Mouse (Mus musculus) adrenal gland, postnatal 10 days (tissue): ENCODE data around the gene Dmpk. TPM values are rescaled to one million over a fixed set of nuclear protein-coding genes. Genes with fewer than 3 reads are reported as not detected.
"Not testable (repeated sequence)": the region's sequence is repeated elsewhere in the genome, so short reads cannot be mapped to it uniquely, and the experiment has no call there.

Experiments used
- DNase-seq: peaks from one replicate; pipeline ENCODE4 v3.0.0; 2021; ENCODE audit warnings: mixed read lengths
- long read RNA-seq, 2 experiments: library from polyadenylated mRNA; stranded (forward); transcript quantifications; one replicate each; pipeline ENCODE4 v2.0.0; 2021
- total RNA-seq, 2 experiments: library from RNA; stranded (reverse); gene quantifications; 2 replicates each; pipeline ENCODE4 v1.2.3; 2021

The Dmpk gene
- 10 to 100 TPM; 51.8 to 93.9 TPM for total RNA-seq
- long read RNA-seq, experiment 1, transcript Dmpk-201 (15 exons, 2,761 nt), result major isoform, 12 of 53 reads
- long read RNA-seq, experiment 1, partial matches to known transcripts, result 8 of 53 reads
- long read RNA-seq, experiment 1, other reads (novel, unspliced or antisense), result 30 of 53 reads
- long read RNA-seq, experiment 2, transcript Dmpk-201 (15 exons, 2,761 nt), result major isoform, 10 of 32 reads
- long read RNA-seq, experiment 2, partial matches to known transcripts, result 3 of 32 reads
- long read RNA-seq, experiment 2, other reads (novel, unspliced or antisense), result 18 of 32 reads

DNA sequence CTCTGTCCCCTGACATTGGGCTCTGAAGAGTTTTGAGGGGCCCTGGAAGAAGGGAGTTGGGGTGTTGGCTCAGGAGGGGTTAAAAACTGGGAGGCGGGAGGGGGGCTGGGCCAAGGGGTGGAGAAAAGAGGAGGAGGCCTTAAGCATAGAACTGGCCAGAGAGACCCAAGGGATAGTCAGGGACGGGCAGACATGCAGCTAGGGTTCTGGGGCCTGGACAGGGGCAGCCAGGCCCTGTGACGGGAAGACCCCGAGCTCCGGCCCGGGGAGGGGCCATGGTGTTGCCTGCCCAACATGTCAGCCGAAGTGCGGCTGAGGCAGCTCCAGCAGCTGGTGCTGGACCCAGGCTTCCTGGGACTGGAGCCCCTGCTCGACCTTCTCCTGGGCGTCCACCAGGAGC lies at the start of gene Dmpk:
Gene Dmpk (plus strand): TSS at position 149 of the 400 bp plus-strand sequence.
- DNase-seq, result peak; percentile 77

DNA sequence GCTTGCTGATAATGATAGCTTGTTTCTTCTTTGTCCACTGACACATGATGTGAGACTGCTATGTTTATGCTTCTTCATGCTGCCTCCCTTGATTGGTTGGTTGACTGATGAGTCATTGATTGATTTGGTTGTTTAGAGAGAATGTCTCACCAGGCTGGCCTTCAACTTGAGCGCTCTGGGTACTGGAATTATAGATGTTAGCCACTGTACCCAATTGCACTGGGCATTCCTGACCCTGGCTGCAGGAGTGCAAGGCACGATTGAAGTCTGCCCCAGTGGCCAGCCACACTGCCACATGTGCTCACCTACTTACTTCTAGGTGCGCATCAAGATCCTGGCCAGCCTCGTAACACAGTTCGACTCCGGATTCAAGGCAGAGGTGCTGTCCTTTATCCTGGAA lies 39.0 kb upstream of the Dmpk start:
- DNase-seq, result no peak

DNA sequence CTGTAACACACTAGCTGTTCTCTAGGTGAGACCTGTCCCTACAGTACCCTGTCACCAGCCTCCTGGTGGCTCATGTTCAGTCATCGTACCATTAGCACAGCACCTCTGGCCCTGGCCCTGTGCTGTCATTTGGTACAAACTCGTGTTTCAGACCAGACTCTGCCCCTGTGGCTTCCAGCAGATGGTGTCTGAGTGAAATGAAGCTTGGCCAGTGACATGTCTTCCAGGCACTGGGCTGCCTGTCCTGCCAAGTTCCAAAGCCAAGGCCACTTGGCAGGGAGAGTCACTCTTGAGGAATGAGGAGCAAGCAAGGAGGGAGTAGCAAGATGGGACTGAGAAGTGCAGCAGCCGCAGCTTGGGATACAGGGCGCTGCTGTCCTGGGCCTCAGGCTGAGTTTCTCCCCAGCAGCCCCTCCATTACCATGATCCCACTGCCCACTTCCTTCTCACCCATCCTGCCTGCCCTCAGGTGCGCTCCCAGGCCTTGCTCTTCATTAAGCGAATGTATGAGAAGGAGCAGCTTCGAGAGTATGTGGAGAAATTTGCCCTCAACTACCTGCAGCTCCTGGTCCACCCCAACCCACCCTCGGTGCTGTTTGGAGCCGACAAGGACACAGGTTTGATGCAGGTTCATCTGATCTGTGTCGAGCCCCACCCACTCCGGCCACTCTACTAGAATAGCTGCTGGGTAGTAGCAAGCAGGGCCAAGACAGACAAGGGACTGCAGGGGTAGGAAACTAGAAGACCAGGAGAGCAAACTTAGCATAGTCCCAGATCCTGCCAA lies 37.2 kb upstream of the Dmpk start:
- DNase-seq, result peak; percentile 83

DNA sequence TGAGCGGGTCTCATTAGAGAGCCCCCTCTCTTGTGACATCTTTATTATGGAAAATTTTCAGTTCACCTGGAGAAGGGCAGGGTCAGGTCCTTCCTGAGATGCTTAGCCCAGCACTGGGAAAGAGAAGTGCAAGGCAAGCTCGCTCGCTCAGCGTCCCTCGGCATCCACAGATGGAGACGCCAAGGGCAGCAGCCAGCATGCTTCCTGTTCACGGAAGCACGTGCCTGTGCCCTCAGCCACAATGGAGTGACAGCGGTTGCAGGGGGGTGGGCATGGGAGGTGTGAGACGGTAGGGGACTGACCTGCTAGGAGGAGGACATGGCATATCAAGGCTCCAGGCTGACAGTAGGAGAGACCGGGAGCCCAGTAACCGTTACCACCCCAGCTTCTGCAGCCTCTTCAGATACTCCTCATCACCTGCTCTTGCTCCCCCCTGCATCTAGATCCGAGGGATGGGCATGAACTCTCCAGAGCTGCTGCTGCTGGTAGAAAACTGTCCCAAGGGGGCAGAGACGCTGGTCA lies 35.6 kb upstream of the Dmpk start:
- no peak for DNase-seq

DNA sequence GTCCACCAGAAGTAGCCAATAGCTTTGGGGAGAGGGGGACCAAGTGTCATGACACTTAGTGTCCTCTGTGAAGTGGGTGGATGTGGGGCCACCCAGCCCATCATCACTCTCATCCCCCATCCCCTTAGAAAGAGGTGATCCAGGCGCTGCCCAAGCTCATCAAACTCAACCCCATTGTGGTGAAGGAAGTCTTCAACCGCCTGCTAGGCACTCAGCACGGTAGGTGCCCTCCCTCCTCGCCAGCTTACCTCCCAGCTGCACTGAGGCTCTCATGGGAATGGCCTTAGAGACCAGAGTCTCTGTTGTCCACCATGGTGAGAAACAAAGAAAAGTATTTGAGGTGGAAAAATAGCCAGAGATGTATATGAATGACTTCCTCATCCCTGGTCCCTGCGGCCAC lies 34.4 kb upstream of the Dmpk start:
- DNase-seq, result no peak

DNA sequence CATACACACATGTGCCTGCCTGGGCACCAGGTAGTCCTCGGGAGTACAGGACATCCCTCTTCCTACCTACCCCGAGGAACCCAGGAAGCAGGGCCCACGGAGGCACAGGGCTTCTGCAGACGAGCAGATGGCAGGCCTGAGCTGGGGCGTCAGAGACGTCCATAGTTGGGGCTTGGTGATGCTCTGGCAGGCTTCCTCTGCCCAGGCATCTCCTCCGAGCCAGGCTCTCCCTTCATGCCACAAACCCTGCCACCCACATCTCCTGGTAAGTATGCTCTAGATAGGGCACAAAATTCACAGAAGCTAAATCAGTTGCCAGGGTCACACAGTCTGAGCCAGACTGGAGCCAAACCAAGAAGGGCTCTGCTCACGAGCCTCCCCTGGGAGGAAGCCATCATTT lies 33.5 kb upstream of the Dmpk start:
- no peak for DNase-seq

DNA sequence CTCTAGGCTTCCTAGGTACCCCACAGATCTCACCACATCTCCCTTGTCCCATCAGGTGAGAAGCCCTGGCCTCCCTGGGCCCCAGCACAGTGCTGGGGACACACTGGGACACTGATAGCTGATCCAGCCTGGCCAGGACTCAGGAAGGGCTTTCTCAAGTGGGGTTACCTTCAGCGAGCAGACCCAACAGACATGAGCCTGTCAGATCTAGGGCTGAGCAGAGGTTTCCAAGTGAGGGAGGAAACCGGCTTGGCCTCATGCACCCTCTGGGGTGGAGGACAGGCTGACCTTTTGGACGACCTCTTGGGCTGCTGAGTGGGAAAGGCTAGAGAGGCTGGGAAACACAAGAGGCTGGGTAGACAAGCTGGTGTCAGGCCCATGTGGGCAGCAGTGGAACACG lies 32.5 kb upstream of the Dmpk start:
- DNase-seq, result no peak

DNA sequence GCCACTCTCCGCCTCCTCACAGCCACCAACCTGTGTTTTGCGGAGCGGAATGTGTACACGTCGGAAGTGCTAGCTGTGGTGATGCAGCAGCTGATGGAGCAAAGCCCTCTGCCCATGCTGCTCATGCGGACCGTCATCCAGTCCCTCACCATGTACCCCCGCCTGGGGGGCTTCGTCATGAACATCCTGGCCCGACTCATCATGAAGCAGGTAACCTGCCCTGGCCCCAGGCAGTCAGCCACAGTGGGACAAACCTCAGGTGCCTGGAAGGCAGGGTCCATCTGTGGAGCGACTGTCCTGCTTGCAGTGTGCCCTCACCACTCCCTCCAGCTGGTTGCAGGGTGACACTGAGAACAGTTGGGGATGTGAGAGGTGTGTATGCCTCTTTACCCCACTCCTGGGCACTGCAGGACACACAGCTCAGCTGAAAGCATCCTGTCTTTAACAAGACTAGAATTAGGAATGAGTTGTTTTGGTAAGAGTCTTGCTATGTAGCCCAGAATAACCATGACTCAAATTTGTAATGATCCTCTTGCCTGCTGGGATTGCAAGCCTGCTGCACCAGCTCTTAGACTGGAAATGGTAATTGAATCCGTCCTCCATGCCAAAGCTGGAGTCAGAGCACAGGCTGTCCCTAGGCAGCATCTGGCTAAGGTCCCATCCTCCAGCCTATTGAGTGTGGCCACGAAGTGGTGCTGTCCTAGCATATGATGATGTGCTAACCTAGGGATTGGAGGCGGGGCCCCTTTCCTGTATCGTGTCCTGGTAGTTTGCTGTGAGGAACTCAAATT lies 31.1 kb upstream of the Dmpk start:
- DNase-seq, result no peak

DNA sequence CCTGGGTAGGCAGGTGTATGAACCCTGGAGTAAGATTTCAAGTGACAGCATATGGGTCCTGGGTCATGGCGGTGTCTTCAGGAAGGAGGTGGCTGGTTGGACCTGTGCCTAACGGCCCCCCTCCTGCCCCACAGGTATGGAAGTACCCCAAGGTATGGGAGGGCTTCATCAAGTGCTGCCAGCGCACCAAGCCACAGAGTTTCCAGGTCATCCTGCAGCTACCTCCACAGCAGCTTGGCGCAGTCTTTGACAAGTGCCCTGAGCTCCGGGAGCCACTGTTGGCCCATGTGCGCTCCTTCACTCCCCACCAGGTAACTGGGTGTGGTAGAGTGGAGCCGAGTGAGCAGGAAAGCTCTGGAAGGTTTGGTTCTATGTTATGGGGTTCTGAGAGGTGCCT lies 30.5 kb upstream of the Dmpk start:
- DNase-seq, result no peak

DNA sequence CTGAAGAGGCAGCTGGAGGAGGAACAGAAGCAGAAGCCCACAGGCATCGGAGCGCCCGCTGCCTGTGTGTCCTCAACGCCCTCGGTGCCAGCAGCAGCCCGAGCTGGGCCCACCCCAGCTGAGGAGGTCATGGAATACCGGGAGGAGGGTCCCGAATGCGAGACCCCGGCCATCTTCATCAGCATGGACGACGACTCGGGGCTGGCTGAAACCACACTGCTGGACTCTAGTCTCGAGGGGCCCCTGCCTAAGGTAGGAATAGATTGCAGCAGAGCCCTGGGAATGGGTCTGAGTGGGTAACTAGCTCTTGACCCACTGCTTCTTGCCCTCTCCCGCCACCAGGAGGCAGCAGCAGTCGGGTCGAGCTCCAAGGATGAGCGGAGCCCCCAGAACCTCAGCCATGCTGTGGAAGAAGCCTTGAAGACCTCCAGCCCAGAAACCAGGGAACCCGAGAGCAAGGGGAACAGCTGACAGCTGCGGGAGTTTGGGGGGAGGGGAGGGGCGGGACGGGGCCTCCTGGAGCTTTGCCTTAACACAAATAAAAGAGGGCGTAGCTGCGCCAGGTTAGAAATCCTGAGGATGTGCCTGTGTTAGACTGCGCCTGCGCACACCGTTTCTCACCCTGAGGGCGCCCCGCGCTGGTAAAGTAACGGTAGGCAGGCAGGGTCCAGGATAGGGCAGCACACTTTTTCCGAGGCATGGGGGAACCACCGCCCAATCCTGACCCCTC lies 29.4 kb upstream of the Dmpk start, which contains the start of gene Rsph6a:
Gene Rsph6a (plus strand): TSS at position 644 of the 730 bp plus-strand sequence.
- DNase-seq, result peak; percentile 66

DNA sequence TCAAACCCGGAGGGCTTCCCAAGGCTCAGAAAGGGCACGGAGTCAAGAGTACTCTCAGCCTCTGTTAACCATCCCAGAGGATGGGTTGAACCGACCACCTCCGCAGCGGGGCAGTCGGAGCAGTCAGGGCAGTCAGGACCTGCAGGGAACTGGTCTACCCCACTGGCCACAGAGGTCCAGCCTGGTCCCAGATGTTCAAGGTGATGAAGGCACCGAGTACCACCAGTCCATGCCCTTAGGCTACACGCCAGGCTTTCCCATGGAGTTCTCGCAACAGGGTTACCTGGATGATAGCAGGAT lies 28.9 kb upstream of the Dmpk start:
- DNase-seq, result no peak

DNA sequence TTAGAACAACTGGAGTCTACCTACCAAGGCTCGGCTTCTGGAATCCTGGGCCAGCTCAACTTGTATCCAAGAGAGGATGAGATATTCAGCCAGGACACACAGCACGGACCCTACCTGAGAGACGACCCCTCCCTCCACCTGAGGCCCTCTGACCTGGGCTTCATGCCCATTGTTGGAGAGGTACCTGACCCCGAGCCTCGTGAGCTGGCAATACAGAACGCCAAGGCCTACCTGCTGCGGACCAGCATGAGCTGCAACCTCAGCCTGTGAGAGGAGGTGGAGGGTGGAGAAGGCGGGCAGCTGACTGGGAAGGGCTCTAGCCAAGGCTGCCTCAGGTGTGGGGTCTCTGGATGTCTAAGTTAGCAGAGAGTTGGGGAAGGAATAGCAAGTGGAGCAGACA lies 28.5 kb upstream of the Dmpk start:
- no peak for DNase-seq

DNA sequence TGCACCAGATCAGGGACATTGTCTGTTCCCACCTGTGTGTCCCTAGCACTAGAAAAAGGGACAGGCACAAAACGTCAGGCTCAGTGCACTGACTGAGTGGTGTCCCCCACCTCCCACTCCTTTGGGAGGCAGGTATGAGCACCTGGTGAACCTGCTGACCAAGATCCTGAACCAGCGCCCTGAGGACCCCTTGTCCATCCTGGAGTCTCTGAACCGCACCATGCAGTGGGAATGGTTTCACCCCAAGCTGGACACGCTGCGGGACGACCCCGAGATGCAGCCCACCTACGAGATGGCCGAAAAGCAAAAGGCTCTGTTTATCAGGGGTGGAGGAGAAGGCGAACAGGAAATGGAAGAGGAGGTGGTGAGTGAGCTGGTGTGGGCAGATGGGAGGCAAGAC lies 26.2 kb upstream of the Dmpk start:
- no peak for DNase-seq

DNA sequence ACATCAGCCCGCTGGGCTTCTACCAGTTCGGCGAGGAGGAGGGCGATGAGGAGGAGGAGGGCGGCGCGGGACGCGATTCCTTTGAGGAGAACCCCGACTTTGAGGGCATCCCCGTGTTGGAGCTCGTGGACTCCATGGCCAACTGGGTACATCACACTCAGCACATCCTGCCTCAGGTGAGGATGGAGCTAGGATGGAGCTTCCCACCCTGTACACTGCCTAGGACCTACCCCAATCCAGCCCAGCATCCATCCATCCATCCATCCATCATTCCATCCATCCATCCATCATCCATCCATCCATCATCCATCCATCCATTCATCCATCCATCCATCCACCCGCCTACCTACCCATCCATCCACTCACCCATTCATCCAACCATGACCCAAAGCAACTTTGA lies 17.8 kb upstream of the Dmpk start:
- DNase-seq, result no peak

DNA sequence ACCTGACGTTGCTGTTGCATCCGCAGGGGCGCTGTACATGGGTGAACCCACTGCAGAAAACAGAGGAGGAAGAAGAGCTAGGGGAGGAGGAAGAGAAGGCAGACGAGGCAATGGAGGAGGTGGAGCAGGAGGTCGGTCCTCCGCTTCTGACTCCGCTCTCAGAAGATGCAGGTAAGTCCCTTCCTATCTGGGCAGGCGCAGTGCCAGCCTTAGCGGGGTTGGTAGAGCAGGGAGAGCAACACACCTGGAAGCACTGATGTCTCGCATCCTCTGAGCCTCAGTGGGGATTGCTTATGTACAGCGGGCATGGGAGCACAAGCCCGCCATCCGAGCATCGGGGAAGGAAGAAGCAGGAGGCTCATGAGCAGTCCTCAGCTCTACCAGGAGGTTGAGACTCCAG lies 16.6 kb upstream of the Dmpk start:
- no peak for DNase-seq

DNA sequence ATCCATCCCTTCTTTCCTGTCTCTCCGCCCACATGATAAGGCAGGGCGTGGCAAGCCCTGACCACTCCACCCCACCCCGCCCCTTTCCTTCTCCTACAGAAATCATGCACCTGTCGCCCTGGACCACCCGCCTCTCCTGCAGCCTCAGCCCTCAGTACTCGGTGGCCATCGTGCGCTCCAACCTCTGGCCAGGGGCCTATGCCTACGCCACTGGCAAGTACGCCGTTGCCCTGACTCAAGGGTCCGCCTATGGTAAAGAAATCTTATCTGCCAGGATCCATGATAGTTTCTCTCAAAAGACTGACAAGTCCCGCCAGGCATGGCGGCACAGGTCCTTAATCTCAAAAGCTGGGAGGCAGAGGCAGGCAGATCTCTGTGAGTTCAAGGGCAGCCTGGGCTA lies 15.7 kb upstream of the Dmpk start:
- DNase-seq, result no peak

DNA sequence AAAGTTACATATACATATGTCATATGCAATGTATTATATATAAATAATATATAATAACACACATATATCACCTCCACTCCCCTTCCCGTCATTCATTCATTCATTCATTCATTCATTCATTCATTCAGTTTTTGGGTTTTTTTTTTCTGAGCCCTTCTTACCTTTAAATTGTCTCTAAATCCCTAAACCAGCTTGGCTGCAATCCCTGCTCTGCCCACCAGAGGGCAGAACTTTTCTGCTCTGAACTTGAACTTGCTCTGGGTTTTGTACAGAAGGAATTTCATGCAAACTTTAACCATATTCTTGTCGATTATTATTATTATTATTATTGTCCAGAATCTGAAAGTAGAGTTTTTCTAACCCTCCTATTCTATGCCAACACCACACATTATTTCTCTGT lies 14.9 kb upstream of the Dmpk start:
- peak; percentile 84 for DNase-seq

DNA sequence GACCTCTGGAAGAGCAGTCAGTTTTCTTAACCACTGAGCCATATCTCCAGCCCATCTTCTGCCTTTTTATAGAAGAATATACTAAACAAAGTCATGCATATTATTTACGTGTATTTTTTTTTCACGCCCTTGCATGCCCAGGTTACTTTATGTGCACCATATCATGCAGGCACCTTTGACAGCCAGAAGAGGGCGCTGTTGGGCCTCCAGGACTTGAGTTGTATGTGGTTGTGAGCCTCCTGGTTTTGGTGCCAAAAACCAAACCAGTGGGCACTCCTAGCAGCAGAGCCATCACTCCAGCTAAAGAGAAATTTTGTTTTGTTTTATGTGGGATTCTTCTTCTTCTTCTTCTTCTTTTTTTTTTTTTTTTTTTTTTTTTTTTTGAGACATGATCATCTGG lies 14.1 kb upstream of the Dmpk start:
- DNase-seq, result no peak

DNA sequence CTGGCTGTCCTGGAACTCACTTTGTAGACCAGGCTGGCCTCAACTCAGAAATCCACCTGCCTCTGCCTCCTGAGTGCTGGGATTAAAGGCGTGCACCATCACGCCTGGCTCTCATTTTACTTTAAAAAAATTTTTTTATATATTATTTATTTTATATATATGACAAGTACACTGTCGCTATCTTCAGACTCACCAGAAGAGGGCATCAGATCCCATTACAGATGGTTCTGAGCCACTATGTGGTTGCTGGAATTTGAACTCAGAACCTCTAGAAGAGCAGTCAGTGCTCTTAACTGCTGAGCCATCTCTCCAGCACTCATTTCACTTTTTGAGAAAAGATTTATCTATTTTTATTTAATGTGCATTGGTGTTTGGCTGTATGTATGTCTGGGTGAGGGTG lies 12.6 kb upstream of the Dmpk start:
- DNase-seq, result not testable (repeated sequence)

DNA sequence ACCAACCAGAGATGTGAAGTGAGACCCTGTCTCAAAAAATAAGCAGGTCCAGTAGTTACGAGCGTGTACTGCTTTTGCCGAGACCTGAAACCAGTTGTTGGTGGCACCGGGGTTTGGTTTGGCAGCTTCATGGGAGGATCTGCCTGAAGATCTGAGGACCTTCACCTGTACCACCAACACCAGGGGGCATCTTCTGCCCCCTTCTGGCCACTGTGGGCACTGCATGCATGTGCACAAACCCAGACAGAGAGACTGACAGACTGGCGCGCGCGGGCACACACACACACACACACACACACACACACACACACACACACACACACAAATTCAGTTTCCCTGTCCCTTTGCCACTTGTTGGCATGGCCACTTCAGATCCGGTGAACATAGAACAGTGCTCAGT lies 10.1 kb upstream of the Dmpk start:
- DNase-seq, result peak; percentile 66

DNA sequence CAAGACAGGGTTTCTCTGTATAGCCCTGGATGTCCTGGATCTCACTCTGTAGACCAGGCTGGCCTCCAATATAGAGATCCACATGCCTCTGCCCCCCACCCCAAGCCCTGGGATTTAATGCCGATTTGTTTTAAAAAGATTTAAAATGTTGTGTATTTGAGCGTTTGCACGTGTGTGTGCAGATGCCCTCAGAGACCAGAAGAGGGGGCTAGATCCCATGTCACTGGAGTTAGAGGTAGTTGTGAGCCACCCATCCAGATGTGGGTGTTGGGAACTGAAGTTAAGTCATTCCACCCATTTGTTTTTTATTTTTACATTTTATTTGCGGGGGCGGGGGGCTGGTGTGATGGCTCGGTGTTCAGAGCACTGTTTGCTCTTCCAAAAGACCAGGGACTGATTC lies 9.2 kb upstream of the Dmpk start:
- no peak for DNase-seq

DNA sequence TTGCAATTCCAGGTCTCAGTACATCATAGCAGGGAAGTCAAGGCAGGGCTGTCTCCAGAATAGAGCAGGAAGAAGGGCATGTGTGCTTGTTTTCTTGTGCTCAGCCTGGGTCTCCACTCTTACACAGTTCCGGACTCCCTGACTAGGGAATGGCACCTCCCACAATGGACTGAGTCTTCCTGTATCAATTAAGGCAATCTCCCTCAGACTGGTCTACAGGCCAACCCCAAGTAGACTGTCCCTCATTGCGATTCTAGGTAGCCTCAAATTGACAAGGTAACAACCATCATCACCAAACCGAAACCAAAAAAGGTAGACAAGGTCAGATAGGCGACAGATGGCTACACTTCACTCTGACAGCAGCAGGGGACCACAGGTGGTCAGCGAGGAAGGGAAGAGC lies 8.4 kb upstream of the Dmpk start:
- no peak for DNase-seq
